Mouse (Mus musculus) limb, embryonic 12.5 days (tissue): Measurements from ENCODE around the gene Klhdc10. TPM values are rescaled to one million over a fixed set of nuclear protein-coding genes. Genes with fewer than 3 reads are reported as not detected.

Experiments
- ATAC-seq: fragments of 200-750 bp; cut with Nextera tagmentation; 2 replicates; pipeline ENCODE4 v1.8.0; 2017; ENCODE audit warnings: low read depth, moderate TSS enrichment; ENCODE audit not compliant: insufficient number of reproducible peaks, insufficient read depth, low FRiP score, low TSS enrichment
- H3K27ac ChIP-seq: fragments of 300-500 bp; sonication (generic); 2 replicates; pipeline ENCODE4 v1.5.1; 2016; ENCODE audit warnings: mild to moderate bottlenecking, moderate library complexity
- H3K27me3 ChIP-seq: fragments of 300-500 bp; sonication (generic); 2 replicates; pipeline ENCODE4 v1.6.1; 2016; ENCODE audit warnings: mild to moderate bottlenecking, moderate library complexity
- H3K36me3 ChIP-seq: fragments of 300-500 bp; sonication (generic); 2 replicates; pipeline ENCODE4 v1.6.1; 2016; ENCODE audit warnings: mild to moderate bottlenecking, moderate library complexity
- H3K4me1 ChIP-seq: fragments of 300-500 bp; sonication (generic); replicated peaks from 2 replicates; pipeline ENCODE4 v1.6.1; 2016
- H3K4me2 ChIP-seq: fragments of 300-500 bp; sonication (generic); 2 replicates; pipeline ENCODE4 v1.6.1; 2016; ENCODE audit warnings: mild to moderate bottlenecking, moderate library complexity
- H3K4me3 ChIP-seq: fragments of 300-500 bp; sonication (generic); replicated peaks from 2 replicates; pipeline ENCODE4 v1.5.1; 2016; ENCODE audit warnings: mild to moderate bottlenecking
- H3K9ac ChIP-seq: fragments of 300-500 bp; sonication (generic); replicated peaks from 2 replicates; pipeline ENCODE4 v1.6.1; 2016; ENCODE audit warnings: mild to moderate bottlenecking, moderate library complexity
- H3K9me3 ChIP-seq: fragments of 300-500 bp; sonication (generic); 2 replicates; pipeline ENCODE4 v1.6.1; 2016; ENCODE audit warnings: mild to moderate bottlenecking, moderate library complexity
- WGBS: fragments of 180-500 bp; shearing (Covaris S2); methylation state at CpG from one replicate; pipeline ENCODE4 v1.1.7; 2016; 5-methylcytosine and 5-hydroxymethylcytosine counted together
- polyA plus RNA-seq: library from polyadenylated mRNA; unstranded; fragments of >200 nt; fragmentation: Nextera tagmentation; extraction: Ambion mirVana; gene quantifications from 2 replicates; pipeline ENCODE4 v1.2.1, GENCODE M21; 2016

The Klhdc10 gene
- polyA plus RNA-seq, 1 experiment from 2014 or later = 41.8 TPM

- H3K9me3 ChIP-seq = peaks cover 5% of the 10 kb centered on the region; the same call in 1 of the 2 replicates
- no peak overlapping the region for H3K9ac ChIP-seq
- 89% methylated on average over 12 of the region's 12 CpGs for WGBS
- no peak overlapping the region for H3K4me2 ChIP-seq
- no peaks in the 10 kb centered on the region for H3K27me3 ChIP-seq
- H3K27ac ChIP-seq = peak overlapping the region; percentile 51; the same call in 1 of the 2 replicates
- no peaks in the 10 kb centered on the region for H3K36me3 ChIP-seq
- no peak overlapping the region for H3K4me3 ChIP-seq
- H3K4me1 ChIP-seq = peaks cover 19% of the 10 kb centered on the region
- no peak for ATAC-seq
Observed at GRCm38 (mm10) chr6:30469370-30469769, 67.7 kb downstream of the Klhdc10 start.

GRCm38 (mm10) chr6:30471706-30472105, 70.0 kb downstream of the Klhdc10 start:
- Histone ChIP-seq H3K9ac (no peak overlapping the region), H3K4me3 (no peak overlapping the region), H3K36me3 (no peaks in the 10 kb centered on the region), H3K4me2 (no peak overlapping the region), H3K9me3 (peaks cover 5% of the 10 kb centered on the region; the same call in 1 of the 2 replicates), H3K27ac (peak overlapping the region; percentile 56; the same call in 1 of the 2 replicates), H3K27me3 (no peaks in the 10 kb centered on the region), H3K4me1 (peaks cover 19% of the 10 kb centered on the region; the same call in 1 of the 2 replicates)
- ATAC-seq = no peak
- 46% methylated on average over 3 of the region's 3 CpGs for WGBS

- Histone ChIP-seq H3K36me3 (peaks cover 40% of the 10 kb centered on the region), H3K9me3 (no peaks in the 10 kb centered on the region), H3K4me1 (peaks cover 9% of the 10 kb centered on the region), H3K4me3 (no peak overlapping the region), H3K27ac (0 out of 2 replicates have a peak overlapping the region, but pooled peaks have one; percentile 68), H3K4me2 (no peak overlapping the region), H3K27me3 (no peaks in the 10 kb centered on the region), H3K9ac (no peak overlapping the region)
- ATAC-seq = no peak
- WGBS = 73% methylated on average over 10 of the region's 10 CpGs
Observed at GRCm38 (mm10) chr6:30476025-30476765, 74.5 kb downstream of the Klhdc10 start.

- peaks cover 49% of the 10 kb centered on the region for H3K36me3 ChIP-seq
- H3K27me3 ChIP-seq = no peaks in the 10 kb centered on the region
- no peak overlapping the region for H3K4me3 ChIP-seq
- no peaks in the 10 kb centered on the region for H3K9me3 ChIP-seq
- H3K27ac ChIP-seq = peak overlapping the region; percentile 68
- no peak overlapping the region for H3K9ac ChIP-seq
- peaks cover 9% of the 10 kb centered on the region for H3K4me1 ChIP-seq
- 82% methylated on average over 8 of the region's 8 CpGs for whole genome bisulfite sequencing
- ATAC-seq = 0 out of 2 replicates have a peak, but pooled peaks have one; percentile 59
- no peak overlapping the region for H3K4me2 ChIP-seq
Observed at GRCm38 (mm10) chr6:30477210-30477714, 75.6 kb downstream of the Klhdc10 start.

GRCm38 (mm10) chr6:30477784-30478183, 76.1 kb downstream of the Klhdc10 start:
- no peak overlapping the region for H3K4me3 ChIP-seq
- H3K27me3 ChIP-seq = no peaks in the 10 kb centered on the region
- ATAC-seq = no peak
- H3K4me2 ChIP-seq = no peak overlapping the region
- H3K27ac ChIP-seq = peak overlapping the region; percentile 68; the same call in 1 of the 2 replicates
- no peak overlapping the region for H3K9ac ChIP-seq
- WGBS = 91% methylated on average over 6 of the region's 6 CpGs
- no peaks in the 10 kb centered on the region for H3K9me3 ChIP-seq
- H3K4me1 ChIP-seq = peaks cover 9% of the 10 kb centered on the region
- peaks cover 54% of the 10 kb centered on the region for H3K36me3 ChIP-seq

GRCm38 (mm10) chr6:30479418-30479817, 77.8 kb downstream of the Klhdc10 start:
- H3K9ac ChIP-seq = no peak overlapping the region
- peaks cover 9% of the 10 kb centered on the region for H3K4me1 ChIP-seq
- no peak for ATAC-seq
- WGBS = 97% methylated on average over 3 of the region's 3 CpGs
- H3K36me3 ChIP-seq = peaks cover 70% of the 10 kb centered on the region
- H3K9me3 ChIP-seq = no peaks in the 10 kb centered on the region
- H3K4me2 ChIP-seq = no peak overlapping the region
- no peaks in the 10 kb centered on the region for H3K27me3 ChIP-seq
- no peak overlapping the region for H3K4me3 ChIP-seq
- no peak overlapping the region for H3K27ac ChIP-seq

GRCm38 (mm10) chr6:30482908-30483307, 81.2 kb downstream of the Klhdc10 start:
- Histone ChIP-seq H3K9me3 (0 out of 2 replicates have a peak, but pooled peaks cover 2% of the 10 kb centered on the region), H3K9ac (no peak overlapping the region), H3K4me2 (no peak overlapping the region), H3K4me1 (no peaks in the 10 kb centered on the region), H3K4me3 (no peak overlapping the region), H3K27me3 (no peaks in the 10 kb centered on the region), H3K36me3 (peaks cover 96% of the 10 kb centered on the region), H3K27ac (no peak overlapping the region)
- 51% methylated on average over 2 of the region's 2 CpGs for WGBS
- ATAC-seq = no peak

GRCm38 (mm10) chr6:30486504-30486903, 84.8 kb downstream of the Klhdc10 start:
- Histone ChIP-seq H3K9me3 (0 out of 2 replicates have a peak, but pooled peaks cover 2% of the 10 kb centered on the region), H3K4me2 (no peak overlapping the region), H3K4me1 (no peaks in the 10 kb centered on the region), H3K27ac (no peak overlapping the region), H3K27me3 (no peaks in the 10 kb centered on the region), H3K9ac (no peak overlapping the region), H3K36me3 (peaks cover 91% of the 10 kb centered on the region), H3K4me3 (no peak overlapping the region)
- ATAC-seq = no peak
- WGBS = 91% methylated on average over 6 of the region's 6 CpGs

- Histone ChIP-seq H3K27me3 (no peaks in the 10 kb centered on the region), H3K9ac (no peak overlapping the region), H3K36me3 (peaks cover 74% of the 10 kb centered on the region), H3K27ac (no peak overlapping the region), H3K4me3 (no peak overlapping the region), H3K4me1 (no peaks in the 10 kb centered on the region; the same call in 1 of the 2 replicates), H3K9me3 (no peaks in the 10 kb centered on the region), H3K4me2 (no peak overlapping the region)
- 81% methylated on average over 3 of the region's 3 CpGs for WGBS
- no peak for ATAC-seq
Observed at GRCm38 (mm10) chr6:30499049-30499448, 97.4 kb downstream of the Klhdc10 start.
